Mouse (Mus musculus) heart, postnatal 0 days (tissue): ENCODE data around the gene Serpina3j.

Source experiments
- CTCF ChIP-seq: IDR thresholded peaks from 2 replicates; pipeline ENCODE4 v1.5.1; 2016; ENCODE audit warnings: antibody characterized with exemption, control low read depth, low read depth
- EP300 ChIP-seq: IDR thresholded peaks from 2 replicates; pipeline ENCODE4 v1.6.1; 2016; ENCODE audit warnings: antibody characterized with exemption, low read depth

GRCm38 (mm10) chr12:104278216-104279055, 35.9 kb upstream of the Serpina3j start:
- TF ChIP-seq CTCF = no peak
- no peak for TF ChIP-seq EP300
